Mouse (Mus musculus) testis, postnatal 14 days (tissue): ENCODE results near the gene Cirbp.

Experiments used
- DNase-seq: peaks from one replicate; pipeline ENCODE4 v3.0.0; 2021; ENCODE audit warnings: low spot score

Gene Cirbp

GRCm38 (mm10) chr10:80215048-80215772 lies 49.4 kb downstream of the Cirbp start:
- DNase-seq, result no peak

- no peak for DNase-seq
These were observed 54.9 kb downstream of the Cirbp start for GRCm38 (mm10) chr10:80220676-80221075.
